Mouse (Mus musculus): ENCODE measurements around the gene Cdc42bpb. TPM values are rescaled to one million over a fixed set of nuclear protein-coding genes. Genes with fewer than 3 reads are reported as not detected.

Gene Cdc42bpb
- polyA plus RNA-seq, 1 experiment from 2014 or later, result 35.3 TPM

DNA sequence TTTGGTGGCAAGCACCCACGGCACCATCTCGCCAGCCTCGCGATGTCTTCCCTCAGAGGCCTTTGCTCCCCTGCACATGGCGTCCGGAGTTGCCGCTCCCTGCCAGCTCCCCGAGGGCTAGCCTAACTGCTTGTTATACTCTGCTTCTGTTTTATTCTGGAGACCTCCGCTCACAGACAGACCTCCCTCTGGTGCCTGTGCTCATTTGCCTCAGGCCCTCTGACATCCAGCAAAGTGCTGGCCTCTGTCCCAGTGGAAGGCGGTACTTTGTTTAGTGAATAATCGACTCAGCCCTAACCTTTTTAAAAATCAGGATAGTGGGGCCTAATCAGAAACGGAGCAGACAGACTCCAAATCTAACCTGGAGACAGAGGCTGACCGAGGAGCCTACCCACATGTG lies 55.7 kb downstream of the Cdc42bpb start:
- Histone ChIP-seq H3K4me2 (ENCODE audit: low read length) (no peak overlapping the region), H3K27ac (ENCODE audit: low read depth, low read length) (no peak overlapping the region), H3K9me3 (ENCODE audit: control insufficient read depth, low read length) (no peaks in the 10 kb centered on the region), H3K4me1 (ENCODE audit: control insufficient read depth, insufficient read depth, low read depth, low read length) (no peaks in the 10 kb centered on the region), H3K36me3 (ENCODE audit: control insufficient read depth, insufficient read depth, low read length) (peaks cover 75% of the 10 kb centered on the region), H3K4me3 (ENCODE audit: low read length) (no peak overlapping the region), H3K9ac (ENCODE audit: low read depth, low read length) (no peak overlapping the region), H3K27me3 (replicated peaks; ENCODE audit: control insufficient read depth, insufficient read depth, low read length) (no peaks in the 10 kb centered on the region)
- peak; percentile 50 for ATAC-seq
- WGBS, result 67% methylated on average over 13 of the region's 13 CpGs

DNA sequence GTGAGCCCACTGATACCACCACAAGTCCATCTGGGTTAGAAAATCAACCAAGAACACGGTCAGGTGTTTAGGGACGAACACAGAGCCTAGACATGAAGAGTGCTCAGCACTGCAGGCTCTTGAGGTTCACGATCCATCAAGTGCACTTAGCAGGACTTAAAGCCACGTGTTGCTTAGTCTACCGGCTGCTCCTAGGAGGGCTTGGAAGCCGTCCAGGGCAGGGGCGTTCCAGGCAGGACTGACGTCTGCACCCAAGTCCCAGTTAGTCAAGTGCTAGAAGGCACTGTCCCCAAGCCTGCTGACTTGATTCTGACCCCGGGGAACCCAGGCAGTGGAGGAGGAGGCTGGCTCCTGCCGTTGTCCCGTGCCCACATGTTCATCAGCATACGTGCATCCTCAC lies 57.0 kb downstream of the Cdc42bpb start:
- no peak overlapping the region for H3K4me3 ChIP-seq (ENCODE audit: low read length)
- no peaks in the 10 kb centered on the region for H3K27me3 ChIP-seq (replicated peaks; ENCODE audit: control insufficient read depth, insufficient read depth, low read length)
- H3K9me3 ChIP-seq (ENCODE audit: control insufficient read depth, low read length), result no peaks in the 10 kb centered on the region
- H3K4me1 ChIP-seq (ENCODE audit: control insufficient read depth, insufficient read depth, low read depth, low read length), result no peaks in the 10 kb centered on the region
- H3K4me2 ChIP-seq (ENCODE audit: low read length), result no peak overlapping the region
- H3K27ac ChIP-seq (ENCODE audit: low read depth, low read length), result no peak overlapping the region
- WGBS, result 81% methylated on average over 12 of the region's 12 CpGs
- no peak for ATAC-seq
- peaks cover 77% of the 10 kb centered on the region for H3K36me3 ChIP-seq (ENCODE audit: control insufficient read depth, insufficient read depth, low read length)
- no peak overlapping the region for H3K9ac ChIP-seq (ENCODE audit: low read depth, low read length)

DNA sequence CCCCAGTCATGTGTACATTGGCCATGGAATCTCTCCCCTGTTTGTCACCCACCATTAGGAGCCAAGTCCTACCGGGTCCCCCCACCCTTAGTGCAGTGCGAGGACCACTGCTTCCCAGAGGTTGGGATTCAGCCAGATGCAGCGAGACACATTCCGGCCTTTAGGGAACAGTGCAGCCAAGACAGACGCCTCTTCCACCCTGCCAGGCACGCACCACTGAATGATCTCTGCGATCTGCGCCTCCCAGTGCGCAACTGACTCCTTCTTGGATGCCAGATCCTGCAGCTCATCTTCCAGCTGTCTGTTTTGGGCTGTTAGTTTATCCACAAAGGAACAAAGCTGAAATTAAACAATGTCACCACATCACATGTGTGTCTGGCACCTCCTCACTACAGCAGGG lies 59.8 kb downstream of the Cdc42bpb start:
- ATAC-seq, result no peak
- 91% methylated on average over 9 of the region's 9 CpGs for WGBS

DNA sequence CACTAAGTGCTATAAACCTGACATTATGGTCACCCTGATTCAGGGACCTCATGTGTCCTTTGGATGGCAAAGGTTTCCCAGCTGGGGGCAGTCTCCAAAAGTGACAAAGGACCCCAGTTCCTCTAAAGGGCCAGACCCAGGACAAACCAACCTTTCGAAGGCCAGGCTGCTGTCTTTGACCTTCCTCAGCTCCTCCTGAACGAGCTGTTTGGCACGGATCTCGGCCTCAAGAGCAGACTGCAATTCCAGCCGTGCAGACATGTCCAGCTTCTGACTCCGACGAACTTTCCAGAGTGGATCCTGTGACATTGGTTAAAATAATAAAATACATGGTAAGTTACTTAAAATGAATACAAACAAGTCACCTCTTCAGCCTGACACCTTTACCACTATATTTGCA lies 63.2 kb downstream of the Cdc42bpb start:
- Histone ChIP-seq H3K4me3 (ENCODE audit: low read length) (no peak overlapping the region), H3K9me3 (ENCODE audit: control insufficient read depth, low read length) (no peaks in the 10 kb centered on the region), H3K27me3 (replicated peaks; ENCODE audit: control insufficient read depth, insufficient read depth, low read length) (no peaks in the 10 kb centered on the region), H3K36me3 (ENCODE audit: control insufficient read depth, insufficient read depth, low read length) (peaks cover 78% of the 10 kb centered on the region), H3K9ac (ENCODE audit: low read depth, low read length) (no peak overlapping the region), H3K27ac (ENCODE audit: low read depth, low read length) (no peak overlapping the region), H3K4me1 (ENCODE audit: control insufficient read depth, insufficient read depth, low read depth, low read length) (no peaks in the 10 kb centered on the region), H3K4me2 (ENCODE audit: low read length) (no peak overlapping the region)
- ATAC-seq, result no peak
- WGBS, result 92% methylated on average over 7 of the region's 7 CpGs

More for the DNA sequence above, 59.8 kb downstream of the Cdc42bpb start:
- Histone ChIP-seq H3K36me3 (ENCODE audit: control insufficient read depth, insufficient read depth, low read length) (peaks cover 83% of the 10 kb centered on the region), H3K27me3 (replicated peaks; ENCODE audit: control insufficient read depth, insufficient read depth, low read length) (no peaks in the 10 kb centered on the region), H3K9ac (ENCODE audit: low read depth, low read length) (no peak overlapping the region), H3K27ac (ENCODE audit: low read depth, low read length) (no peak overlapping the region), H3K4me3 (ENCODE audit: low read length) (no peak overlapping the region), H3K9me3 (ENCODE audit: control insufficient read depth, low read length) (no peaks in the 10 kb centered on the region), H3K4me2 (ENCODE audit: low read length) (no peak overlapping the region), H3K4me1 (ENCODE audit: control insufficient read depth, insufficient read depth, low read depth, low read length) (no peaks in the 10 kb centered on the region)

DNA sequence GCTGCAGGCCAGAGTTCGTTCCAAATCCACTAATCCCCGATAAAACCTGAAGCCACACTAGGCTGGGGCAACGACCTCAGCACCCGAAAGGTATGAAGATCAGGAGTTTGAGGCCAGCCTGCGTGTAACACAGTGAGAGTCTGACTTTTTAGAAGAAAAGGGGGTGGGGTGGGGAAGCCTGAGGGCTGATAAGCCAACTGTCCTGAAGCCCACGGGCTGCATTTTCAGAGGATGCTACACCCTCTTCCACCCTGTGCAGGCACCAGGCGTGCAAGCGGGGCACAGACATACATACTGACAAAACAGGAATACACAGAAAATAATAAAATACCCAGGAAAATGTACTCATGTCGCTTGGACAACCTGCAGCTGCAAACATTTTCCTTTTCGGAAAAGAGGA lies 65.7 kb downstream of the Cdc42bpb start:
- 95% methylated on average over 10 of the region's 10 CpGs for WGBS
- H3K9me3 ChIP-seq (ENCODE audit: control insufficient read depth, low read length), result no peaks in the 10 kb centered on the region
- H3K27me3 ChIP-seq (replicated peaks; ENCODE audit: control insufficient read depth, insufficient read depth, low read length), result no peaks in the 10 kb centered on the region
- peaks cover 71% of the 10 kb centered on the region for H3K36me3 ChIP-seq (ENCODE audit: control insufficient read depth, insufficient read depth, low read length)
- H3K4me1 ChIP-seq (ENCODE audit: control insufficient read depth, insufficient read depth, low read depth, low read length), result no peaks in the 10 kb centered on the region
- H3K9ac ChIP-seq (ENCODE audit: low read depth, low read length), result no peak overlapping the region
- no peak overlapping the region for H3K4me3 ChIP-seq (ENCODE audit: low read length)
- no peak for ATAC-seq
- H3K27ac ChIP-seq (ENCODE audit: low read depth, low read length), result no peak overlapping the region
- H3K4me2 ChIP-seq (ENCODE audit: low read length), result no peak overlapping the region

DNA sequence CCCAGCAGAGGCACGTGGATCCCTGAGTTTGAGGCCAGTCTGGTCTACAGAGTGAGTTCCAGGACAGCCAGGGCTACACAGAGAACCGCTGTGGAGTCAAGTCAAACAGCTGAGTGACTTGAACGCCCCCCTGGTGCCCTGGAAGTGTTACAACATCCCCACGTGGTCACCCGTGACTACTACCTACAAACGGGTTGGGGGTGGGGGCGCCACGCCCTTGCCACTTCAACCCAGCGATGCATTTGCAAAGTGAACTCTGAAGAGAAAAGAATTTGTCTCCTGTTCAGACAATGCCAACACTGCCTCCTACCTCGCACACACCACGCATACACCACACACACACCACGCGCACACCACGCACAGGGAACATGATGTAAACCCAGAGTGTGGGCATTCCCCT lies 67.6 kb downstream of the Cdc42bpb start:
- WGBS, result 84% methylated on average over 14 of the region's 14 CpGs
- H3K4me2 ChIP-seq (ENCODE audit: low read length), result no peak overlapping the region
- H3K4me1 ChIP-seq (ENCODE audit: control insufficient read depth, insufficient read depth, low read depth, low read length), result no peaks in the 10 kb centered on the region
- ATAC-seq, result no peak
- no peak overlapping the region for H3K9ac ChIP-seq (ENCODE audit: low read depth, low read length)
- peaks cover 71% of the 10 kb centered on the region for H3K36me3 ChIP-seq (ENCODE audit: control insufficient read depth, insufficient read depth, low read length)
- H3K27ac ChIP-seq (ENCODE audit: low read depth, low read length), result no peak overlapping the region
- no peaks in the 10 kb centered on the region for H3K27me3 ChIP-seq (replicated peaks; ENCODE audit: control insufficient read depth, insufficient read depth, low read length)
- H3K4me3 ChIP-seq (ENCODE audit: low read length), result no peak overlapping the region
- no peaks in the 10 kb centered on the region for H3K9me3 ChIP-seq (ENCODE audit: control insufficient read depth, low read length)

DNA sequence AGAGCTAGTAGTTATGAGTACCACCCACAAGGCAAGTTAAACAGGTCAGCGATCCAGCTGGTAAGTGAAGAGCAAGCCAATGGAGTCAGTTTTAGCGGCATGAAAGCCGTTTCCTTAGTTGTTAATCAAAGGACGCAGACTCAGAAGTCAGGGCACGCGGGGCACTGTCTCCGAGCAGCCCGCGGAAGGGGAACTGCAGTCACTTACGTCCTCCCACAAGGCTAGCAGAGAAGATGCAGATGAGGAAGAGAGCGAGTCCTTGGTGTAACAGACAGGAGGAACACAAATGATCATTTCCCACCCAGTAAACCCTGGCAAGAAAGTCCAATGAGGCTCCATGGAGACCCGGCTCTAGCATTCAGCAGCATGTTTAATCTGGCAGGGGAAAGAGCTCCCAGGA lies 68.3 kb downstream of the Cdc42bpb start:
- Histone ChIP-seq H3K4me3 (ENCODE audit: low read length) (no peak overlapping the region), H3K36me3 (ENCODE audit: control insufficient read depth, insufficient read depth, low read length) (peaks cover 68% of the 10 kb centered on the region), H3K9ac (ENCODE audit: low read depth, low read length) (no peak overlapping the region), H3K27ac (ENCODE audit: low read depth, low read length) (no peak overlapping the region), H3K9me3 (ENCODE audit: control insufficient read depth, low read length) (no peaks in the 10 kb centered on the region), H3K4me2 (ENCODE audit: low read length) (no peak overlapping the region), H3K27me3 (replicated peaks; ENCODE audit: control insufficient read depth, insufficient read depth, low read length) (no peaks in the 10 kb centered on the region), H3K4me1 (ENCODE audit: control insufficient read depth, insufficient read depth, low read depth, low read length) (no peaks in the 10 kb centered on the region)
- 79% methylated on average over 12 of the region's 12 CpGs for WGBS
- no peak for ATAC-seq

DNA sequence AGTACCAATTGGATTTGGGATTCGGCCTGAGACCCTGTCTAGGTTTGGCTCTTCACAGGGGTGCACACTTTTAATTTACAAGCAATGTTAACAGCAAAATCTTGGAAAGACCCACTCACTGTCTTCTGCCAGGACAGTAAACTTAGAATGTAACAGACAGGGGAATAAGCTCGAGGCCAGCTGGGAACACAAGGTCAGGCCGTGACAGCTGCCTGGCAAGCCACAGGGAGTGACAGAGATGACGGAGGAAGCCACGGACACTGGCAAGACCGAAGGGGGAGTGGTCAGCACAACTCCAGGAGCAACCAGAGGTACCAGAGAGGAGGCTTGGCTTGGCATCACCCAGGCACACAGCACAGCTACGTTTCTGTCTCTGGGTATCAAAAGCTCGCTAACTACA lies 70.7 kb downstream of the Cdc42bpb start:
- no peak overlapping the region for H3K4me2 ChIP-seq (ENCODE audit: low read length)
- H3K4me1 ChIP-seq (ENCODE audit: control insufficient read depth, insufficient read depth, low read depth, low read length), result no peaks in the 10 kb centered on the region
- H3K27ac ChIP-seq (ENCODE audit: low read depth, low read length), result no peak overlapping the region
- H3K9ac ChIP-seq (ENCODE audit: low read depth, low read length), result no peak overlapping the region
- no peak overlapping the region for H3K4me3 ChIP-seq (ENCODE audit: low read length)
- ATAC-seq, result no peak
- WGBS, result 75% methylated on average over 8 of the region's 8 CpGs
- peaks cover 68% of the 10 kb centered on the region for H3K36me3 ChIP-seq (ENCODE audit: control insufficient read depth, insufficient read depth, low read length)
- no peaks in the 10 kb centered on the region for H3K9me3 ChIP-seq (ENCODE audit: control insufficient read depth, low read length)
- H3K27me3 ChIP-seq (replicated peaks; ENCODE audit: control insufficient read depth, insufficient read depth, low read length), result no peaks in the 10 kb centered on the region

DNA sequence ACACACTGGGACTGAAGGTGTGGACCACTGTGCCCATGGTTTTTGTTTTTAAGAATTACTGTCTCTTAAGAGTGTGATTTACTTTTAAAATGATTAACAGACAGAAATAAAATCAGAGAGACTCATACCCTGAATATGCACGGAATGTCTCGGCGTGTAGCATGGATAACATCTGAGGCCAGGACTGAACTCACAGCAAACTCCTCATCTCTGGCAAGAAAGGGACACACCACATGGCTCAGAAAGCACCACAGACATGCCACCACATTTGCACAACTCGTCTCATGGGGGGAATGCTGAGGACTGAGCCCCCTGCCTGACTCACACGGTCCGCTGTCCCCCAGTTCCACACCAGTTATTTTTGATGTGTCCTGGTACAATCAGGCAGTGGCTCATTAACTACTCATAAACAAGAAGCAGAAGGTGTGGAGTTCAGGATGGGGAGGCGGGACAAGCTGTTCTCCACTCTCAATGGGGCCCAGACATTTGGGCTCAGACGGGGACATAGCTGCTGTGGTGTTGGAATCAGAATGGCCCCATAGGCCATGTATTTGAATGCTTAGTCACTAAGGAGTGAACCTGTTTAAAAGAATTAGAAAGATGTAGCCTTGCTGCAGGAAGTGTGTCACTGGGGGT lies 73.7 kb downstream of the Cdc42bpb start:
- Histone ChIP-seq H3K9me3 (ENCODE audit: control insufficient read depth, low read length) (no peaks in the 10 kb centered on the region), H3K4me2 (ENCODE audit: low read length) (no peak overlapping the region), H3K4me3 (ENCODE audit: low read length) (no peak overlapping the region), H3K27me3 (replicated peaks; ENCODE audit: control insufficient read depth, insufficient read depth, low read length) (no peaks in the 10 kb centered on the region), H3K4me1 (ENCODE audit: control insufficient read depth, insufficient read depth, low read depth, low read length) (no peaks in the 10 kb centered on the region), H3K27ac (ENCODE audit: low read depth, low read length) (no peak overlapping the region), H3K9ac (ENCODE audit: low read depth, low read length) (no peak overlapping the region), H3K36me3 (ENCODE audit: control insufficient read depth, insufficient read depth, low read length) (peaks cover 68% of the 10 kb centered on the region)
- ATAC-seq, result no peak
- WGBS, result 94% methylated on average over 8 of the region's 8 CpGs

DNA sequence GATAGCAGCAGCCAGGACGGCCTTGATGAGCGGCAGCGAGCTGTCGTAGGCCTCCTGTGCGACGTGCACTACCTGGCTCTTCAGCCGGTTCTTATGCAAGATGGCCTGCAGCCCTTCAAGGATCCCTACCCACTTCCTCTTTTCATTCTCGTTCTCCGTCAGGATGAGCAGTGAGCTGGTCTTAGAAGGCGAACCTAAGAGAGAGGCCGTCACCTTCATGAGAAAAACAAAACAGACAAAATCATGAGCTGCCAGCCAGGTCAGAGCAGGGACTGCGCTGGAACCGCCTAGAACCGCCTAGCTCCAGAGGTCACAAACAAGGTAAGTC lies 75.5 kb downstream of the Cdc42bpb start:
- no peak for ATAC-seq
- Histone ChIP-seq H3K9ac (ENCODE audit: low read depth, low read length) (no peak overlapping the region), H3K27ac (ENCODE audit: low read depth, low read length) (no peak overlapping the region), H3K9me3 (ENCODE audit: control insufficient read depth, low read length) (no peaks in the 10 kb centered on the region), H3K27me3 (replicated peaks; ENCODE audit: control insufficient read depth, insufficient read depth, low read length) (no peaks in the 10 kb centered on the region), H3K4me2 (ENCODE audit: low read length) (no peak overlapping the region), H3K36me3 (ENCODE audit: control insufficient read depth, insufficient read depth, low read length) (peaks cover 67% of the 10 kb centered on the region), H3K4me1 (ENCODE audit: control insufficient read depth, insufficient read depth, low read depth, low read length) (no peaks in the 10 kb centered on the region), H3K4me3 (ENCODE audit: low read length) (no peak overlapping the region)
- 97% methylated on average over 14 of the region's 14 CpGs for WGBS

All from hindbrain, embryonic 16.5 days (tissue).